Mouse (Mus musculus) ES-E14 (cell line): Measurements from ENCODE around the gene Tmco3. TPM values are rescaled to one million over a fixed set of nuclear protein-coding genes. Genes with fewer than 3 reads are reported as not detected.
A peak's percentile ranks its signal among the peaks of the same experiment; 100 is the strongest.

Experiments
- DNase-seq: peaks from one replicate; pipeline ENCODE4 v3.0.0-alpha.2; 2013; ENCODE audit warnings: low read depth, low spot score
- H3K27ac ChIP-seq: 2 replicates; pipeline ENCODE4 v1.5.1; 2012; ENCODE audit warnings: low read depth, mild to moderate bottlenecking, low read length, moderate library complexity, mixed read lengths; ENCODE audit not compliant: poor library complexity, insufficient read depth, severe bottlenecking
- H3K36me3 ChIP-seq: 2 replicates; pipeline ENCODE4 v1.6.1; 2012; ENCODE audit warnings: mild to moderate bottlenecking, low read length, moderate library complexity, mixed read lengths; ENCODE audit not compliant: control insufficient read depth, poor library complexity, insufficient read depth, severe bottlenecking
- H3K4me1 ChIP-seq, 2 experiments: fragments of 150-350 bp in 1 of 2; sonication (generic) in 1 of 2; 2 replicates each; pipeline ENCODE4 v1.6.1; 2012; ENCODE audit warnings: low read length in 2 of 2, mild to moderate bottlenecking in 1 of 2, mixed read lengths in 1 of 2; ENCODE audit not compliant: control insufficient read depth in 2 of 2, insufficient read depth in 2 of 2, poor library complexity in 1 of 2
- H3K4me3 ChIP-seq, 2 experiments: fragments of 150-350 bp in 1 of 2; sonication (generic) in 1 of 2; 2 replicates each; pipeline ENCODE4 v1.5.1; 2012; ENCODE audit warnings: low read length in 2 of 2, low read depth in 1 of 2, mild to moderate bottlenecking in 1 of 2, mixed read lengths in 1 of 2; ENCODE audit not compliant: insufficient read depth in 1 of 2, poor library complexity in 1 of 2, severe bottlenecking in 1 of 2
- H3K9ac ChIP-seq: 2 replicates; pipeline ENCODE4 v1.6.1; 2012; ENCODE audit warnings: low read depth, mild to moderate bottlenecking, low read length, mixed read lengths; ENCODE audit not compliant: poor library complexity, insufficient read depth, severe bottlenecking
- H3K9me3 ChIP-seq: fragments of 150-350 bp; sonication (generic); 2 replicates; pipeline ENCODE4 v1.6.1; 2012; ENCODE audit warnings: low read depth, mild to moderate bottlenecking, low read length; ENCODE audit not compliant: control insufficient read depth, insufficient read depth
- CHD2 ChIP-seq: IDR thresholded peaks from 2 replicates; pipeline ENCODE4 v1.6.1; 2014; ENCODE audit warnings: mild to moderate bottlenecking, low read depth, low read length, inconsistent platforms
- HCFC1 ChIP-seq: IDR thresholded peaks from 2 replicates; pipeline ENCODE4 v1.6.1; 2012; ENCODE audit warnings: low read length, inconsistent platforms, borderline replicate concordance; ENCODE audit not compliant: insufficient read depth
- MAFK ChIP-seq: IDR thresholded peaks from 2 replicates; pipeline ENCODE4 v1.6.1; 2014; ENCODE audit warnings: mild to moderate bottlenecking, low read depth, low read length, inconsistent platforms; ENCODE audit not compliant: insufficient read depth
- ZC3H11A ChIP-seq: IDR thresholded peaks from 2 replicates; pipeline ENCODE4 v1.6.1; 2012; ENCODE audit warnings: low read depth, mild to moderate bottlenecking, inconsistent platforms, low read length, borderline replicate concordance
- ZNF384 ChIP-seq: IDR thresholded peaks from 2 replicates; pipeline ENCODE4 v1.6.1; 2012; ENCODE audit warnings: low read depth, low read length, inconsistent platforms
- in situ Hi-C, 2 experiments: fragments of 600-800 bp; cut with MboI; formaldehyde crosslinking; loops; one replicate each; pipeline ENCODE4 v1.15.1; 2025; ENCODE audit warnings: low sequenced_read_pairs in 2 of 2, inconsistent platforms in 1 of 2; ENCODE audit not compliant: unreplicated experiment in 2 of 2
- total RNA-seq: library from RNA; depleted of rRNA; stranded (reverse); fragments of 300-350 nt; gene quantifications from 2 replicates; pipeline ENCODE4 v1.2.3, GENCODE M21; 2012; rRNA removed

Gene Tmco3
- total RNA-seq = 20.3 and 27.0 TPM in 2 replicates

- Histone ChIP-seq H3K36me3 (no peaks in the 10 kb centered on the region), H3K4me1 (peaks cover 0 to 3% of the 10 kb centered on the region in 2 experiments; a peak in 1 of 4 replicates), H3K9me3 (no peaks in the 10 kb centered on the region), H3K27ac (peak within 1 kb of the TSS; percentile 51; the same call in 1 of the 2 replicates), H3K9ac (peak within 1 kb of the TSS; percentile 87), H3K4me3 (peak within 1 kb of the TSS; percentile 81 to 97)
- peak; percentile 92 for DNase-seq
- TF ChIP-seq MAFK (no peak), HCFC1 (peak; percentile 84), CHD2 (no peak)
- in situ Hi-C loops = no loop called here
These were observed at the start of gene Tmco3, which contains the start of gene Dcun1d2 for GRCm38 (mm10) chr8:13287692-13288623. Gene Tmco3, plus strand, starts transcription at chr8:13288190. Gene Dcun1d2, minus strand, starts transcription at chr8:13288131.

DNA sequence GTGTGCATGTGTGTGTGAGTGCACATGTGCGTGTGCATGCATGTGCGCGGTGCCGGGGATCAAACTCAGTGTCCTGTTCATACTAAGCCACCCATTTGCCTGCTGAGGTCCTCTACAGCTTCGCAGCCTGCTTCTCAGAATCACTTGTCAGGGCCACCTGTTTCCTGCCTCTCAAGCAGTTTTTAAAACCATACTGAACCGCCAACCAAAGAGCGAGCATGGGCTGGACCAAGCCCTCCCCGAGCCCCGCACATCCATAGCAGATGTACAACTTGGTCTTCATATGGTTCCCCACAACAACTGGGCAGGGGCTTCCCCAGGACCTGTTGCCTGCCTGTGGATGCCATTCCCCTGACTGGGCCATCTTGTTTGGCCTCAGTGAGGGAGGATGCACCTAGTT is 47.9 kb upstream of the Tmco3 start:
- in situ Hi-C loops = no loop called here
- Histone ChIP-seq H3K36me3 (no peaks in the 10 kb centered on the region), H3K9me3 (no peaks in the 10 kb centered on the region), H3K27ac (no peak overlapping the region), H3K4me1 (no peaks in the 10 kb centered on the region), H3K4me3 (no peak overlapping the region), H3K9ac (no peak overlapping the region)
- DNase-seq = no peak
- TF ChIP-seq ZNF384 (no peak), ZC3H11A (no peak), HCFC1 (no peak), MAFK (no peak)

DNA sequence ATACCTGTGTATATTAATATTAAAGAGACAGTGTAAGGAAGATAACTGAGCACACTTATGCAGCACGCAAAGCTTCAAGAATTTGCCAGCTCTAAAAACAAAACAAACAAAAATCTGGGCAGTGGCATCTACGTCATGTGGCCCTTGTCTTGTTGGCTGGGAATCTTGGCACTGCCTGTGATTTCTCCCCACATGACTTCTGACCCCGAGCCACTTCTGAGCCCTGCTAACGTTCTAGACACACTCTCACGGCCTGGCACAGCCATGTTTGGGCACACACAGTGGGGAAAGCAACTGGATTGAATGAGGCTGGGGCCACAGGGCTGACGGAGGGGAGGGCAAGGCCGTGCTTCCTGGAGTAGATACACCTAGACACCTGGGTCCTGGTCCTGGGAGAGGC is 47.3 kb upstream of the Tmco3 start:
- no peaks in the 10 kb centered on the region for H3K9me3 ChIP-seq
- DNase-seq = no peak
- H3K4me3 ChIP-seq = no peak overlapping the region
- H3K36me3 ChIP-seq = no peaks in the 10 kb centered on the region
- H3K9ac ChIP-seq = no peak overlapping the region
- TF ChIP-seq MAFK (no peak), ZNF384 (no peak), HCFC1 (no peak), CHD2 (no peak)
- in situ Hi-C loops = no loop called here
- H3K4me1 ChIP-seq = no peaks in the 10 kb centered on the region
- no peak overlapping the region for H3K27ac ChIP-seq

- in situ Hi-C loops = no loop called here
- Histone ChIP-seq H3K4me1 (no peaks in the 10 kb centered on the region), H3K9ac (no peak overlapping the region), H3K36me3 (no peaks in the 10 kb centered on the region), H3K9me3 (no peaks in the 10 kb centered on the region), H3K27ac (no peak overlapping the region), H3K4me3 (no peak overlapping the region)
- TF ChIP-seq CHD2 (no peak), HCFC1 (no peak), ZC3H11A (no peak), ZNF384 (no peak), MAFK (no peak)
- DNase-seq = no peak
These were observed 44.8 kb upstream of the Tmco3 start for GRCm38 (mm10) chr8:13242985-13243870.
